Mouse (Mus musculus) mesoderm, embryonic 11.5 days (tissue): ENCODE results near the gene Pradc1.

Experiments used
- DNase-seq: peaks from one replicate; pipeline ENCODE4 v3.0.0-alpha.2; 2012; ENCODE audit warnings: low read depth, low spot score

Pradc1 gene

DNA sequence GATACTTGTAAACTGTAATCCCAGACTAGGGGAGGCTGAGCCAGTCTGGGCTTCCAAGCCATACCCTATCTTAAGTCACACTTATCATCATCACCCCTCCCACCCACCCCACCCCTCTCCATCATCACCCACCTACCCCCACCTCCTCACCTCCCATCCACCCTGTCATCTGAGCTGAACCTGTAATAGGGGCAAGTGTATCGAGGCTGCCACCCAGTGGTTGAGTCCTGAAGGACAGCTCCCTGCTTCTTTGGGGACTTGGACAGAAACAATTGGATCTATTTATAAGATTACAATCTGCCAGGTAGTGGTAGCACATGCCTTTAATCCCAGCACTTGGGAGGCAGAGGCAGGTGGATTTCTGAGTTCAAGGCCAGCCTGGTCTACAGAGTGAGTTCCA is 54.6 kb downstream of the Pradc1 start:
- no peak for DNase-seq
